Mouse (Mus musculus): ENCODE data around the gene Bach2. TPM values are rescaled to one million over a fixed set of nuclear protein-coding genes. Genes with fewer than 3 reads are reported as not detected.

Bach2 gene
- polyA plus RNA-seq, 1 experiment from 2014 or later, result 5.8 TPM

GRCm38 (mm10) chr4:32373085-32373484 lies 134.5 kb downstream of the Bach2 start:
- peaks cover 3% of the 10 kb centered on the region; the same call in 1 of the 2 replicates for H3K27me3 ChIP-seq
- H3K27ac ChIP-seq, result no peak overlapping the region
- no peak for ATAC-seq (ENCODE audit: insufficient number of reproducible peaks, low FRiP score, low TSS enrichment, low read depth)
- H3K36me3 ChIP-seq, result no peaks in the 10 kb centered on the region
- H3K4me2 ChIP-seq, result peak overlapping the region; percentile 10; the same call in 1 of the 2 replicates
- 17% methylated on average over 7 of the region's 7 CpGs for WGBS
- no peak overlapping the region for H3K4me3 ChIP-seq
- no peaks in the 10 kb centered on the region for H3K9me3 ChIP-seq
- peaks cover 55% of the 10 kb centered on the region for H3K4me1 ChIP-seq
- H3K9ac ChIP-seq, result no peak overlapping the region

GRCm38 (mm10) chr4:32373527-32373926 lies 134.9 kb downstream of the Bach2 start:
- 20% methylated on average over 3 of the region's 3 CpGs for WGBS
- H3K4me3 ChIP-seq, result no peak overlapping the region
- no peak for ATAC-seq (ENCODE audit: insufficient number of reproducible peaks, low FRiP score, low TSS enrichment, low read depth)
- no peak overlapping the region for H3K4me2 ChIP-seq
- H3K9ac ChIP-seq, result no peak overlapping the region
- H3K4me1 ChIP-seq, result peaks cover 51% of the 10 kb centered on the region
- no peaks in the 10 kb centered on the region for H3K36me3 ChIP-seq
- H3K27ac ChIP-seq, result no peak overlapping the region
- H3K9me3 ChIP-seq, result no peaks in the 10 kb centered on the region
- H3K27me3 ChIP-seq, result no peaks in the 10 kb centered on the region

GRCm38 (mm10) chr4:32374751-32375582 lies 136.4 kb downstream of the Bach2 start:
- Histone ChIP-seq H3K4me3 (no peak overlapping the region), H3K4me1 (peaks cover 49% of the 10 kb centered on the region), H3K9me3 (no peaks in the 10 kb centered on the region), H3K4me2 (no peak overlapping the region), H3K27me3 (no peaks in the 10 kb centered on the region), H3K36me3 (no peaks in the 10 kb centered on the region), H3K9ac (no peak overlapping the region), H3K27ac (0 out of 2 replicates have a peak overlapping the region, but pooled peaks have one; percentile 33)
- no peak for ATAC-seq (ENCODE audit: insufficient number of reproducible peaks, low FRiP score, low TSS enrichment, low read depth)
- WGBS, result 65% methylated on average over 10 of the region's 10 CpGs

- Histone ChIP-seq H3K9me3 (no peaks in the 10 kb centered on the region), H3K4me1 (peaks cover 48% of the 10 kb centered on the region), H3K4me2 (no peak overlapping the region), H3K27ac (peak overlapping the region; percentile 47; the same call in 1 of the 2 replicates), H3K9ac (no peak overlapping the region), H3K27me3 (no peaks in the 10 kb centered on the region), H3K36me3 (no peaks in the 10 kb centered on the region), H3K4me3 (no peak overlapping the region)
- ATAC-seq (ENCODE audit: insufficient number of reproducible peaks, low FRiP score, low TSS enrichment, low read depth), result 0 out of 2 replicates have a peak, but pooled peaks have one; percentile 41
- 68% methylated on average over 16 of the region's 16 CpGs for WGBS
Measured at GRCm38 (mm10) chr4:32375721-32376526, 137.3 kb downstream of the Bach2 start.

- 62% methylated on average over 6 of the region's 6 CpGs for WGBS
- Histone ChIP-seq H3K36me3 (no peaks in the 10 kb centered on the region), H3K4me3 (no peak overlapping the region), H3K9ac (no peak overlapping the region), H3K9me3 (no peaks in the 10 kb centered on the region), H3K27me3 (no peaks in the 10 kb centered on the region), H3K4me2 (no peak overlapping the region), H3K27ac (0 out of 2 replicates have a peak overlapping the region, but pooled peaks have one; percentile 47), H3K4me1 (peaks cover 52% of the 10 kb centered on the region)
- ATAC-seq (ENCODE audit: insufficient number of reproducible peaks, low FRiP score, low TSS enrichment, low read depth), result no peak
Measured at GRCm38 (mm10) chr4:32376527-32376948, 137.9 kb downstream of the Bach2 start.

GRCm38 (mm10) chr4:32379140-32379539 lies 140.5 kb downstream of the Bach2 start:
- Histone ChIP-seq H3K9ac (no peak overlapping the region), H3K9me3 (no peaks in the 10 kb centered on the region), H3K27ac (no peak overlapping the region), H3K4me2 (no peak overlapping the region), H3K4me3 (no peak overlapping the region), H3K36me3 (no peaks in the 10 kb centered on the region), H3K27me3 (no peaks in the 10 kb centered on the region), H3K4me1 (peaks cover 39% of the 10 kb centered on the region)
- WGBS, result 88% methylated on average over 7 of the region's 7 CpGs
- ATAC-seq (ENCODE audit: insufficient number of reproducible peaks, low FRiP score, low TSS enrichment, low read depth), result no peak

GRCm38 (mm10) chr4:32381666-32382381 lies 143.2 kb downstream of the Bach2 start:
- H3K4me2 ChIP-seq, result no peak overlapping the region
- ATAC-seq (ENCODE audit: insufficient number of reproducible peaks, low FRiP score, low TSS enrichment, low read depth), result no peak
- no peak overlapping the region for H3K9ac ChIP-seq
- H3K9me3 ChIP-seq, result no peaks in the 10 kb centered on the region
- H3K4me3 ChIP-seq, result no peak overlapping the region
- peak overlapping the region; percentile 12; the same call in 1 of the 2 replicates for H3K27ac ChIP-seq
- 66% methylated on average over 16 of the region's 16 CpGs for WGBS
- peaks cover 24% of the 10 kb centered on the region for H3K4me1 ChIP-seq
- H3K27me3 ChIP-seq, result no peaks in the 10 kb centered on the region
- no peaks in the 10 kb centered on the region for H3K36me3 ChIP-seq

- H3K27ac ChIP-seq, result no peak overlapping the region
- H3K4me2 ChIP-seq, result no peak overlapping the region
- H3K36me3 ChIP-seq, result no peaks in the 10 kb centered on the region
- 85% methylated on average over 2 of the region's 2 CpGs for WGBS
- H3K9ac ChIP-seq, result no peak overlapping the region
- ATAC-seq (ENCODE audit: insufficient number of reproducible peaks, low FRiP score, low TSS enrichment, low read depth), result no peak
- H3K9me3 ChIP-seq, result no peaks in the 10 kb centered on the region
- H3K4me1 ChIP-seq, result peaks cover 42% of the 10 kb centered on the region
- H3K4me3 ChIP-seq, result no peak overlapping the region
- H3K27me3 ChIP-seq, result no peaks in the 10 kb centered on the region
Measured at GRCm38 (mm10) chr4:32385121-32385520, 146.5 kb downstream of the Bach2 start.

- Histone ChIP-seq H3K27ac (no peak overlapping the region), H3K27me3 (no peaks in the 10 kb centered on the region), H3K4me3 (no peak overlapping the region), H3K4me2 (no peak overlapping the region), H3K9me3 (no peaks in the 10 kb centered on the region), H3K4me1 (peaks cover 42% of the 10 kb centered on the region), H3K9ac (no peak overlapping the region), H3K36me3 (no peaks in the 10 kb centered on the region)
- WGBS, result 95% methylated on average over 14 of the region's 14 CpGs
- no peak for ATAC-seq (ENCODE audit: insufficient number of reproducible peaks, low FRiP score, low TSS enrichment, low read depth)
Measured at GRCm38 (mm10) chr4:32385623-32386022, 147.0 kb downstream of the Bach2 start.

GRCm38 (mm10) chr4:32386346-32386745 lies 147.7 kb downstream of the Bach2 start:
- Histone ChIP-seq H3K9me3 (no peaks in the 10 kb centered on the region), H3K4me2 (no peak overlapping the region), H3K27me3 (no peaks in the 10 kb centered on the region), H3K27ac (no peak overlapping the region), H3K36me3 (no peaks in the 10 kb centered on the region), H3K4me1 (peaks cover 41% of the 10 kb centered on the region), H3K4me3 (no peak overlapping the region), H3K9ac (no peak overlapping the region)
- WGBS, result 68% methylated on average over 10 of the region's 10 CpGs
- ATAC-seq (ENCODE audit: insufficient number of reproducible peaks, low FRiP score, low TSS enrichment, low read depth), result no peak

- Histone ChIP-seq H3K36me3 (no peaks in the 10 kb centered on the region), H3K4me2 (no peak overlapping the region), H3K4me1 (peaks cover 35% of the 10 kb centered on the region), H3K9me3 (no peaks in the 10 kb centered on the region), H3K9ac (no peak overlapping the region), H3K27me3 (no peaks in the 10 kb centered on the region), H3K4me3 (no peak overlapping the region), H3K27ac (0 out of 2 replicates have a peak overlapping the region, but pooled peaks have one; percentile 61)
- WGBS, result 41% methylated on average over 8 of the region's 8 CpGs
- ATAC-seq (ENCODE audit: insufficient number of reproducible peaks, low FRiP score, low TSS enrichment, low read depth), result no peak
Measured at GRCm38 (mm10) chr4:32386931-32387330, 148.3 kb downstream of the Bach2 start.
